Mouse (Mus musculus) adrenal gland, adult 8-10 months (tissue): ENCODE measurements around the gene Cgnl1. TPM values are rescaled to one million over a fixed set of nuclear protein-coding genes. Genes with fewer than 3 reads are reported as not detected.
A peak's percentile ranks its signal among the peaks of the same experiment; 100 is the strongest.
"Not testable (repeated sequence)": the region's sequence is repeated elsewhere in the genome, so short reads cannot be mapped to it uniquely, and the experiment has no call there.

Experiments used
- DNase-seq: peaks from one replicate; pipeline ENCODE4 v3.0.0; 2022
- total RNA-seq, 4 experiments: library from RNA; stranded (reverse); gene quantifications; 2 replicates each; pipeline ENCODE4 v1.2.4; 2022

Cgnl1 gene
- total RNA-seq, 4 experiments from 2014 or later = 90.0 to 142 (median 93.2) TPM

GRCm38 (mm10) chr9:71623871-71624569, 147.4 kb downstream of the Cgnl1 start:
- no peak for DNase-seq

GRCm38 (mm10) chr9:71622593-71622992, 148.8 kb downstream of the Cgnl1 start:
- DNase-seq = no peak

- no peak for DNase-seq
Observed at GRCm38 (mm10) chr9:71621968-71622367, 149.4 kb downstream of the Cgnl1 start.

- not testable (repeated sequence) for DNase-seq
Observed at GRCm38 (mm10) chr9:71620116-71620515, 151.3 kb downstream of the Cgnl1 start.

- DNase-seq = no peak
Observed at GRCm38 (mm10) chr9:71617363-71617762, 154.0 kb downstream of the Cgnl1 start.

GRCm38 (mm10) chr9:71616185-71616584, 155.2 kb downstream of the Cgnl1 start:
- DNase-seq = no peak

- no peak for DNase-seq
Observed at GRCm38 (mm10) chr9:71614643-71615042, 156.8 kb downstream of the Cgnl1 start.

- DNase-seq = no peak
Observed at GRCm38 (mm10) chr9:71612981-71613380, 158.4 kb downstream of the Cgnl1 start.

GRCm38 (mm10) chr9:71611876-71612275, 159.5 kb downstream of the Cgnl1 start:
- no peak for DNase-seq

- DNase-seq = no peak
Observed at GRCm38 (mm10) chr9:71609010-71609409, 162.4 kb downstream of the Cgnl1 start.

- DNase-seq = no peak
Observed at GRCm38 (mm10) chr9:71606296-71607057, 164.9 kb downstream of the Cgnl1 start.

- no peak for DNase-seq
Observed at GRCm38 (mm10) chr9:71604914-71605635, 166.3 kb downstream of the Cgnl1 start.

GRCm38 (mm10) chr9:71599861-71600260, 171.5 kb downstream of the Cgnl1 start:
- DNase-seq = no peak

GRCm38 (mm10) chr9:71596888-71597287, 174.5 kb downstream of the Cgnl1 start:
- DNase-seq = no peak

- DNase-seq = no peak
Observed at GRCm38 (mm10) chr9:71592577-71593285, 178.7 kb downstream of the Cgnl1 start.

- peak; percentile 87 for DNase-seq
Observed at GRCm38 (mm10) chr9:71591938-71592548, 179.4 kb downstream of the Cgnl1 start, which contains the start of gene Myzap. Gene Myzap (minus strand): TSS chr9:71592360.

- DNase-seq = no peak
Observed at GRCm38 (mm10) chr9:71591106-71591505, 180.3 kb downstream of the Cgnl1 start.

- no peak for DNase-seq
Observed at GRCm38 (mm10) chr9:71589771-71590170, 181.6 kb downstream of the Cgnl1 start.

- no peak for DNase-seq
Observed at GRCm38 (mm10) chr9:71588930-71589592, 182.3 kb downstream of the Cgnl1 start.

GRCm38 (mm10) chr9:71586408-71586807, 185.0 kb downstream of the Cgnl1 start:
- no peak for DNase-seq

- DNase-seq = peak; percentile 53
Observed at GRCm38 (mm10) chr9:71582771-71583170, 188.6 kb downstream of the Cgnl1 start.
